Mouse (Mus musculus) liver, embryonic 14.5 days (tissue): ENCODE results near the gene Mad1l1. TPM values are rescaled to one million over a fixed set of nuclear protein-coding genes. Genes with fewer than 3 reads are reported as not detected.

Experiments
- ATAC-seq: fragments of 200-750 bp; cut with Nextera tagmentation; 2 replicates; pipeline ENCODE4 v1.8.0; 2017; ENCODE audit warnings: moderate number of reproducible peaks, mild to moderate bottlenecking, moderate library complexity; ENCODE audit not compliant: insufficient read depth
- DNase-seq, 3 experiments: peaks; one replicate each; pipeline ENCODE4 v3.0.0-alpha.2; 2012 to 2013; ENCODE audit warnings: low read depth in 3 of 3, low spot score in 3 of 3
- H3K27ac ChIP-seq: fragments of 300-500 bp; sonication (generic); 2 replicates; pipeline ENCODE4 v1.5.1; 2014; ENCODE audit warnings: moderate library complexity, mild to moderate bottlenecking, control low read depth, inconsistent platforms
- H3K27me3 ChIP-seq: fragments of 300-500 bp; sonication (generic); 2 replicates; pipeline ENCODE4 v1.6.1; 2014; ENCODE audit warnings: mild to moderate bottlenecking, low read length, moderate library complexity; ENCODE audit not compliant: control insufficient read depth, insufficient read depth
- H3K36me3 ChIP-seq: fragments of 300-500 bp; sonication (generic); replicated peaks from 2 replicates; pipeline ENCODE4 v1.6.1; 2014; ENCODE audit warnings: low read depth; ENCODE audit not compliant: control insufficient read depth, insufficient read depth
- H3K4me1 ChIP-seq, 2 experiments: fragments of 200-500 bp in 1 of 2; fragments of 300-500 bp in 1 of 2; sonication (generic) in 1 of 2; replicated peaks; 2 replicates each; pipeline ENCODE4 v1.6.1; 2012 to 2014; ENCODE audit warnings: antibody characterized with exemption in 1 of 2, inconsistent platforms in 1 of 2, low read length in 1 of 2; ENCODE audit not compliant: control insufficient read depth in 2 of 2, insufficient read depth in 2 of 2
- H3K4me2 ChIP-seq: fragments of 300-500 bp; sonication (generic); 2 replicates; pipeline ENCODE4 v1.6.1; 2014; ENCODE audit warnings: low read depth, mild to moderate bottlenecking, control low read depth, moderate library complexity
- H3K4me3 ChIP-seq, 2 experiments: fragments of 200-500 bp in 1 of 2; fragments of 300-500 bp in 1 of 2; sonication (generic) in 1 of 2; 2 replicates each; pipeline ENCODE4 v1.5.1; 2012 to 2014; ENCODE audit warnings: low read depth in 2 of 2, low read length in 2 of 2, mild to moderate bottlenecking in 2 of 2, control low read depth in 1 of 2, inconsistent platforms in 1 of 2, moderate library complexity in 1 of 2; ENCODE audit not compliant: insufficient read depth in 1 of 2
- H3K9ac ChIP-seq: fragments of 300-500 bp; sonication (generic); replicated peaks from 2 replicates; pipeline ENCODE4 v1.6.1; 2014; ENCODE audit warnings: mild to moderate bottlenecking, control low read depth, moderate library complexity
- H3K9me3 ChIP-seq: fragments of 300-500 bp; sonication (generic); 2 replicates; pipeline ENCODE4 v1.6.1; 2016; ENCODE audit warnings: low read length, mixed read lengths; ENCODE audit not compliant: control insufficient read depth
- CTCF ChIP-seq: IDR thresholded peaks from 2 replicates; pipeline ENCODE4 v1.5.1; 2016; ENCODE audit warnings: antibody characterized with exemption, low read depth, control low read depth
- EP300 ChIP-seq: IDR thresholded peaks from 2 replicates; pipeline ENCODE4 v1.6.1; 2016; ENCODE audit warnings: antibody characterized with exemption, low read depth
- WGBS: fragments of 180-500 bp; shearing (Covaris S2); extraction: QIAGEN DNeasy Blood & Tissue Kit; methylation state at CpG from one replicate; pipeline ENCODE4 v1.1.7; 2014; ENCODE audit not compliant: insufficient replicate concordance; 5-methylcytosine and 5-hydroxymethylcytosine counted together
- polyA plus RNA-seq, 2 experiments: library from polyadenylated mRNA; depleted of rRNA in 1 of 2; stranded (reverse) in 1 of 2; unstranded in 1 of 2; fragments of >200 nt; fragmentation: Nextera tagmentation in 1 of 2; extraction: Ambion mirVana in 1 of 2; gene quantifications; 2 replicates each; pipeline versions ENCODE4 v1.2.1 to v1.2.3; 2012 to 2014

Mad1l1 gene
- polyA plus RNA-seq, 2 experiments = 15.5 to 16.9 TPM

- no peak for DNase-seq
- Histone ChIP-seq H3K9me3 (no peaks in the 10 kb centered on the region), H3K4me2 (no peak overlapping the region), H3K36me3 (no peaks in the 10 kb centered on the region), H3K27me3 (no peaks in the 10 kb centered on the region), H3K4me3 (no peak overlapping the region), H3K4me1 (no peaks in the 10 kb centered on the region), H3K27ac (no peak overlapping the region), H3K9ac (no peak overlapping the region)
- no peak for ATAC-seq
- WGBS = 82% methylated on average over 8 of the region's 8 CpGs
- TF ChIP-seq CTCF = no peak
- no peak for TF ChIP-seq EP300
Measured at GRCm38 (mm10) chr5:140102731-140103130, 218.6 kb downstream of the Mad1l1 start.

GRCm38 (mm10) chr5:140101409-140102009 lies 219.8 kb downstream of the Mad1l1 start:
- ATAC-seq (no peak), DNase-seq (no peak)
- Histone ChIP-seq H3K9me3 (no peaks in the 10 kb centered on the region), H3K4me2 (no peak overlapping the region), H3K9ac (no peak overlapping the region), H3K4me3 (no peak overlapping the region), H3K27ac (no peak overlapping the region), H3K27me3 (no peaks in the 10 kb centered on the region), H3K36me3 (no peaks in the 10 kb centered on the region), H3K4me1 (no peaks in the 10 kb centered on the region)
- TF ChIP-seq EP300 (no peak), CTCF (no peak)
- 86% methylated on average over 14 of the region's 14 CpGs for WGBS

GRCm38 (mm10) chr5:140098711-140099110 lies 222.6 kb downstream of the Mad1l1 start:
- DNase-seq = no peak
- WGBS = 84% methylated on average over 5 of the region's 5 CpGs
- no peak for TF ChIP-seq CTCF
- TF ChIP-seq EP300 = no peak
- Histone ChIP-seq H3K4me3 (no peak overlapping the region), H3K9ac (no peak overlapping the region), H3K27me3 (no peaks in the 10 kb centered on the region), H3K9me3 (no peaks in the 10 kb centered on the region), H3K36me3 (no peaks in the 10 kb centered on the region), H3K4me1 (no peaks in the 10 kb centered on the region), H3K27ac (no peak overlapping the region), H3K4me2 (no peak overlapping the region)
- ATAC-seq = no peak

- no peak for TF ChIP-seq CTCF
- no peak for TF ChIP-seq EP300
- no peaks in the 10 kb centered on the region for H3K27me3 ChIP-seq
- no peaks in the 10 kb centered on the region for H3K36me3 ChIP-seq
- H3K9ac ChIP-seq = no peak overlapping the region
- H3K27ac ChIP-seq = no peak overlapping the region
- ATAC-seq (no peak), DNase-seq (no peak)
- H3K9me3 ChIP-seq = no peaks in the 10 kb centered on the region
- H3K4me3 ChIP-seq = no peak overlapping the region
- 82% methylated on average over 2 of the region's 2 CpGs for WGBS
- no peaks in the 10 kb centered on the region for H3K4me1 ChIP-seq
- no peak overlapping the region for H3K4me2 ChIP-seq
Measured at GRCm38 (mm10) chr5:140095203-140095602, 226.1 kb downstream of the Mad1l1 start.

- Histone ChIP-seq H3K27ac (no peak overlapping the region), H3K4me1 (no peaks in the 10 kb centered on the region), H3K4me3 (no peak overlapping the region), H3K27me3 (no peaks in the 10 kb centered on the region), H3K36me3 (no peaks in the 10 kb centered on the region), H3K9ac (no peak overlapping the region), H3K4me2 (no peak overlapping the region), H3K9me3 (no peaks in the 10 kb centered on the region)
- ATAC-seq (no peak), DNase-seq (no peak)
- TF ChIP-seq CTCF (no peak), EP300 (no peak)
- 84% methylated on average over 8 of the region's 8 CpGs for WGBS
Measured at GRCm38 (mm10) chr5:140093489-140093888, 227.9 kb downstream of the Mad1l1 start.
